Mouse (Mus musculus): ENCODE measurements at regions not wholly inside any gene's neighbourhood (a gene's known extent, or its start where the extent isn't known, plus 50 kb on each side); places are given as distances from the start of the nearest gene placed in this dataset.
A peak's percentile ranks its signal among the peaks of the same experiment; 100 is the strongest.

DNA sequence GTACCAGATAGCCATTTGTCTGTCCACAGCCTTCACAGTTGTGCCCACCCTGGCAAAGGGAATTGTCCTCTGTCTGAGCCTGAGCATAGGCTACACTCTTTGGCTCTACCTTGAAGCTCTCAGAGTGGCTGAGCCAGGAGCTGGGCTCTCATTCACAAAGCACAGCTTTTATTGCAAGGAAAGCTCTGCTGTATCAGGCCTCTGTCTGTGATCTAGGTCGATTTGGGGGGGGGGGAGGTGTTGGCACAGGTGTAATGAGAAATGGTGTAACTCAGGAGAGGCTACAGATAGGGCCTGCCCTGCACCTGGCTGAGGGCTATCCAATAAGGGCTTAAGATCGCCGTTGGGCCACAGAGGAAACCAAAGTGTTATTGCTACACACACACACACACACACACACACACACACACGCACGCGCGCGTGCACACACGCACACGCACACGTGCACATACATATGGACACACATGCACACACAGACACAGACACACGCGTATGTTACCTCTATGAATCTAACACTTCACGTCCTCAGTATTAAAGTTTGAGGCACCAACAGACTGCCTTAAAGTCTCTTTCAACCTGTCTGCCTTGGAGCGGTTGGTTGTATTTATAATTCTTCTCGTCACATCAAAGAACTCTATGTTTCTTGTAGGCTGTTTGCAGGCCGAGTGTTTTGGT, 70.9 kb upstream of the Ppara start:
- no peaks in the 10 kb centered on the region for H3K27me3 ChIP-seq (ENCODE audit: control insufficient read depth, insufficient read depth, low read length)
- no peak overlapping the region for H3K4me3 ChIP-seq (ENCODE audit: control insufficient read depth, insufficient read depth, low read length)
- 82% methylated on average over 17 of the region's 17 CpGs for WGBS
- peaks cover 21% of the 10 kb centered on the region for H3K4me1 ChIP-seq (replicated peaks; ENCODE audit: control insufficient read depth, insufficient read depth, low read length)
- H3K27ac ChIP-seq (ENCODE audit: control insufficient read depth, insufficient read depth, low read length), result peak overlapping the region; percentile 50; the same call in 1 of the 2 replicates
- no peak for DNase-seq
- no peak for TF ChIP-seq CTCF (IDR thresholded peaks at IDR 0.05; ENCODE audit: borderline replicate concordance, control insufficient read depth, extremely low read depth, insufficient read depth, low read length, poor library complexity)
- TF ChIP-seq POLR2A (IDR thresholded peaks at IDR 0.05; ENCODE audit: control insufficient read depth, extremely low read depth, insufficient read depth, low read length, poor library complexity), result no peak
- 0 out of 2 replicates have a peak, but pooled peaks cover 3% of the 10 kb centered on the region for H3K36me3 ChIP-seq (ENCODE audit: control insufficient read depth, insufficient read depth, low read length)

DNA sequence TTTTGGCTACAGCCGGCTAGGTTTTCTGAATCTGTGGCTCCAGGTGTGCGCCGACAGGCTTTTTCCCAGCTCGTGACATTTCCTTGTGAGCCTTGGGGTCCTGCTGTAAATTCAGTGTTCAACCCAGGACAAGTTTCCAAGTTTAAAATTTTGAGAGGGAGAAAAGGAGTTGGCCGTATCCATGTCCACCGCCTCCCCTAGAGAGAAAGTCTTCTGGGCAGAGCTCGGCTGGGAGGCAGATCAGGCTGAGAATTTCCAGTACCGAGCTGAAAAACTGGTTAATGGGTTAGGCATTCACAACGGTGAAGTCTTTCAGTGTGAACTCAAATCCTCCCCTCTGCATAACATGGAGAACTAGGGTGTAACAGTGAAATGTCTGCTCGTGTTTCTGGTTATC, 70.4 kb upstream of the Ppara start:
- no peak overlapping the region for H3K4me3 ChIP-seq (ENCODE audit: control insufficient read depth, insufficient read depth, low read length)
- 0 out of 2 replicates have a peak, but pooled peaks cover 3% of the 10 kb centered on the region for H3K36me3 ChIP-seq (ENCODE audit: control insufficient read depth, insufficient read depth, low read length)
- peak overlapping the region; percentile 50; the same call in 1 of the 2 replicates for H3K27ac ChIP-seq (ENCODE audit: control insufficient read depth, insufficient read depth, low read length)
- H3K27me3 ChIP-seq (ENCODE audit: control insufficient read depth, insufficient read depth, low read length), result no peaks in the 10 kb centered on the region
- WGBS, result 88% methylated on average over 10 of the region's 10 CpGs
- no peak for DNase-seq
- peaks cover 27% of the 10 kb centered on the region for H3K4me1 ChIP-seq (replicated peaks; ENCODE audit: control insufficient read depth, insufficient read depth, low read length)
- no peak for TF ChIP-seq CTCF (IDR thresholded peaks at IDR 0.05; ENCODE audit: borderline replicate concordance, control insufficient read depth, extremely low read depth, insufficient read depth, low read length, poor library complexity)
- no peak for TF ChIP-seq POLR2A (IDR thresholded peaks at IDR 0.05; ENCODE audit: control insufficient read depth, extremely low read depth, insufficient read depth, low read length, poor library complexity)

DNA sequence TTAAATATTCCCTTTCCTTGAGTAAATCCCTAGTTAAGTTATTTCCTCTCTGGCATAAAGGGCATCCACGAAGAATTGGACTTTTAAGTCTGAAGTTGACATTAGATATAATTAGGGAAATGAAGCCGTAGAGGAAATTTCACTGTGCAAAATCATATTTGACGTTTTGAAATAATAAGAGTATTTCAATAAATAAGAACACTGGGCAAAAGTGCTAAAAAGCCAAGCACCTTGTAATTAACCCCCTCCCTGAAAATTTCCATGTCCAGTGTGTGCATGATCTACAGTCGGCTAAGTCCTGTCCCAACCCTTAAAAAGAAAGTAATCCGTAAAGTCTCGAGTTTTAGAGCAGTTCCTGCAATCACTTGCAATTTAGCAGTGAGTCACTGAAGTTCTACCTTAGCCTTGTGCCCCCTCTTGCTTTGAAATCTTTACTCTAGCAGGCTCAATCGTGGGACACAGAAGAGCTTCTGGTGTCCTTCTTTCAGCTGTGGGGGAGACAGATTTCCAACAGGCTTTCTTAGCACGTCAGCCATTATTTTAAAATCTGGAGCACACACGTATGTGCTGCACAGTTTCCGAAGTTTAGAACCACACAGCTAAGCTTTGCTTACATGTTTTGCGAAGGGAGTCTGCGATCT, 69.5 kb upstream of the Ppara start:
- H3K4me3 ChIP-seq (ENCODE audit: control insufficient read depth, insufficient read depth, low read length), result no peak overlapping the region
- peaks cover 34% of the 10 kb centered on the region for H3K4me1 ChIP-seq (replicated peaks; ENCODE audit: control insufficient read depth, insufficient read depth, low read length)
- TF ChIP-seq CTCF (IDR thresholded peaks at IDR 0.05; ENCODE audit: borderline replicate concordance, control insufficient read depth, extremely low read depth, insufficient read depth, low read length, poor library complexity), result no peak
- no peak for TF ChIP-seq POLR2A (IDR thresholded peaks at IDR 0.05; ENCODE audit: control insufficient read depth, extremely low read depth, insufficient read depth, low read length, poor library complexity)
- WGBS, result 89% methylated on average over 12 of the region's 12 CpGs
- H3K27me3 ChIP-seq (ENCODE audit: control insufficient read depth, insufficient read depth, low read length), result no peaks in the 10 kb centered on the region
- H3K27ac ChIP-seq (ENCODE audit: control insufficient read depth, insufficient read depth, low read length), result no peak overlapping the region
- no peak for DNase-seq
- 0 out of 2 replicates have a peak, but pooled peaks cover 3% of the 10 kb centered on the region for H3K36me3 ChIP-seq (ENCODE audit: control insufficient read depth, insufficient read depth, low read length)

DNA sequence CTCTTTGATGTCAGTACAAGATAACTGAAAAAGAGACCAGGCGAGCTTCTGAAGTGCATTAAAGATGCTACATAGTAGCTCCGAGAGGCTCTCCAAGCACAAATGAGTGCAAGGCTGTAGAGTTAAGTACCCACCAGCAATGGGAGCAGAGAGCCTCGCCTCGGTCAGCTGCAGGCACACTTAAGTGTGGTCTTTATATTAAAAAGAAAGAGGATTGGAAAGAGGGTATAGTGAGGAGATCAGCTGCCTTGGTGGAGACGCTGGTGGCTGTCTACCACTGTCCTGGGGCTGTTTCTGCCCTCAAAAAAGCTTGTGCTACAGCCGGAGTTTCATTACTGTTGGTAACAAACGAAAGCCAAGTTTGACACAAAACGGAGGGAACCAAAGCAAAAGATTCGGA, 68.3 kb upstream of the Ppara start:
- Histone ChIP-seq H3K4me3 (ENCODE audit: control insufficient read depth, insufficient read depth, low read length) (no peak overlapping the region), H3K36me3 (ENCODE audit: control insufficient read depth, insufficient read depth, low read length) (no peaks in the 10 kb centered on the region), H3K27ac (ENCODE audit: control insufficient read depth, insufficient read depth, low read length) (peak overlapping the region; percentile 31; the same call in 1 of the 2 replicates), H3K4me1 (replicated peaks; ENCODE audit: control insufficient read depth, insufficient read depth, low read length) (peaks cover 36% of the 10 kb centered on the region), H3K27me3 (ENCODE audit: control insufficient read depth, insufficient read depth, low read length) (no peaks in the 10 kb centered on the region)
- WGBS, result 73% methylated on average over 9 of the region's 9 CpGs
- TF ChIP-seq POLR2A (IDR thresholded peaks at IDR 0.05; ENCODE audit: control insufficient read depth, extremely low read depth, insufficient read depth, low read length, poor library complexity) (no peak), CTCF (IDR thresholded peaks at IDR 0.05; ENCODE audit: borderline replicate concordance, control insufficient read depth, extremely low read depth, insufficient read depth, low read length, poor library complexity) (no peak)
- DNase-seq, result no peak

DNA sequence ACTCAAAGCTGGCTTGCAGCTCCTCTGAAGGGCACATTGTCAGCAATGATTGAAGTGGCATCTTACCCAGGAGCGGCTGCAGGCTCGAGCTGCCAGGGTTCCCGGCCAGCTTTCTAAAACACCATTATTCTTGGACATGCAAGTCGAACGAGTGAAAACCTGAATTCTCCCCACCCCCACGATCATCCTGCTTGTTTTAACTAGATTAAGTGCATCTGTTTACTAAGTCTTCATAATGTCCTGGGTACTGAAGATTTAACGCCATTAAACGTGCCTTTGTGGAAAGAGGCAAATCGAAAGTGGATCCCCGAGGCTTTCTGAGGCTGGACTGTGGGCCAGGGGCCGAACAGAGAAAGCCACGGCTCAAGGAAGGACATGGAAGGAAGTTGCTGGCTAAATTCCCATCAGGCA, 67.4 kb upstream of the Ppara start:
- TF ChIP-seq POLR2A (IDR thresholded peaks at IDR 0.05; ENCODE audit: control insufficient read depth, extremely low read depth, insufficient read depth, low read length, poor library complexity) (no peak), CTCF (IDR thresholded peaks at IDR 0.05; ENCODE audit: borderline replicate concordance, control insufficient read depth, extremely low read depth, insufficient read depth, low read length, poor library complexity) (no peak)
- Histone ChIP-seq H3K4me1 (replicated peaks; ENCODE audit: control insufficient read depth, insufficient read depth, low read length) (peaks cover 40% of the 10 kb centered on the region), H3K36me3 (ENCODE audit: control insufficient read depth, insufficient read depth, low read length) (no peaks in the 10 kb centered on the region), H3K27ac (ENCODE audit: control insufficient read depth, insufficient read depth, low read length) (peak overlapping the region; percentile 25; the same call in 1 of the 2 replicates), H3K4me3 (ENCODE audit: control insufficient read depth, insufficient read depth, low read length) (peak overlapping the region; percentile 15; the same call in 1 of the 2 replicates), H3K27me3 (ENCODE audit: control insufficient read depth, insufficient read depth, low read length) (no peaks in the 10 kb centered on the region)
- 73% methylated on average over 12 of the region's 12 CpGs for WGBS
- no peak for DNase-seq

DNA sequence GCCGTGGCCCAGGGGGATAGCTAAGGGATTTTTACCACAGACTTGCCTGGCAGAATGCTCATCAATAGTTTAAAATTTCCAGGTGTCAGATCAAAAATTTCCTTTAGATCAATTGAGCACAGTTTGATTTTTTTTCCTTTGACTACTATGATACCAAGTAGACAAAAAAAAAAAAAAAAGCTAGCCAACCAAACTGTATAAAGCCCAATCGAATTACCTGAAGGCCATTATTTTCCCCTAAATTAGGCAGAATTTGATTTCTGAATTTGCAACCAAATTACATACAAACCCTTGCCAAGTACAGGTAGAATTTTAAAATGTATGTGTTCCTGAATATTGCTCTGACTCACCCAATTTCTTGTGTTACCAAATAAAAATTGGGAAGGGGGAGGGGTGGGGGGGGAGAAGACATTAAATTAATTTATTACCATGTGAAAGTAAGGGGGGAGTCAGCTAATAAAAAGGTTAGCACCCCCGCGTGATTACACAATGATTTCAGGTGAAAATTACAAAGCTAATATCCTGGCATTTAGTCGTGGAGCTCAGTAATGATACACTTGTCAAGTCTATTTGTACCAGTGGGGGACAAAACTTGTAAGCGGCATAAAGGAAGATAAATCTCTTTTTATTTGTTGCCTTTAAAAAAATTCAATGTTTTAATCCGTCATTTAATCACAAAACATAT, 66.7 kb upstream of the Ppara start:
- 82% methylated on average over 7 of the region's 7 CpGs for WGBS
- no peaks in the 10 kb centered on the region for H3K27me3 ChIP-seq (ENCODE audit: control insufficient read depth, insufficient read depth, low read length)
- H3K27ac ChIP-seq (ENCODE audit: control insufficient read depth, insufficient read depth, low read length), result peak overlapping the region; percentile 25; the same call in 1 of the 2 replicates
- H3K4me3 ChIP-seq (ENCODE audit: control insufficient read depth, insufficient read depth, low read length), result no peak overlapping the region
- no peak for DNase-seq
- peaks cover 37% of the 10 kb centered on the region for H3K4me1 ChIP-seq (replicated peaks; ENCODE audit: control insufficient read depth, insufficient read depth, low read length)
- no peak for TF ChIP-seq CTCF (IDR thresholded peaks at IDR 0.05; ENCODE audit: borderline replicate concordance, control insufficient read depth, extremely low read depth, insufficient read depth, low read length, poor library complexity)
- TF ChIP-seq POLR2A (IDR thresholded peaks at IDR 0.05; ENCODE audit: control insufficient read depth, extremely low read depth, insufficient read depth, low read length, poor library complexity), result no peak
- H3K36me3 ChIP-seq (ENCODE audit: control insufficient read depth, insufficient read depth, low read length), result no peaks in the 10 kb centered on the region
